10 mouse cellular contexts compared by ENCODE assay signal in the genomic region with DNA sequence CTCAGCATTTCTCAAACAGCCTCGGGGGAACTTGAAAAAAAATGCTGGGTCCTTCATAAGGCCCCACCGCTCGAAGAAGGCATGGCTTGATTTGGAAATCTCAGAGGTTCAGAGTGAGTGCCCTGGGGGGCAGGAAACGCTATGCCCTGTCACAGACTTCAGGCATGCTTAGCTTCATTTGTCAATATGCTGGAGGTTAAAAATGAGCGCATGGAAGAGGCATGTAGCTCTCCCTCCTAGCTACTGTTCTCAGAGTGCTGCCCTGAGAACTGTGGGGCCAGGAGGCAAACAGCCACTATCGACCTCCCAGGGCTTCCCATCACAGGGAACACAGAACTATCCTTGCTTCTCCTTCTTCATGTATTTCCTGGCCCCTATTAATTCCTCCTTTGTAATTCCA. TPM values are rescaled to one million over a fixed set of nuclear protein-coding genes. Genes with fewer than 3 reads are reported as not detected.
A peak's percentile ranks its signal among the peaks of the same experiment; 100 is the strongest.
DNase-seq lines count a peak whose midpoint lies in the region; ATAC-seq and TF ChIP-seq lines count a peak whose summit lies in the region.
"Had no signal": no experiment of that assay in that cellular context is flagged by ENCODE, and none has a peak within 500 bp of the region (broad histone marks: within the 10 kb centered on the region; RNA-seq: fewer than 3 reads in every experiment).

No protein-coding gene starts in this region.

- H3K4me2 ChIP-seq in neural tube, embryonic 11.5 days (ENCODE audit: low read depth): no peak overlapping the region
- peak overlapping the region; percentile 37 for H3K4me2 ChIP-seq in forebrain, embryonic 13.5 days
- H3K4me2 ChIP-seq in hindbrain, postnatal 0 days (ENCODE audit: low read depth, low read length): 0 out of 2 replicates have a peak overlapping the region, but pooled peaks have one; percentile 8

- DNase-seq in neural tube, embryonic 11.5 days (ENCODE audit: low spot score): no peak
- DNase-seq in neural tube, embryonic 10.5 days (ENCODE audit: extremely low spot score, low spot score): no peak
- no peak for DNase-seq in hindbrain, postnatal 0 days (ENCODE audit: low spot score)
- DNase-seq in naive thymus-derived CD4-positive, alpha-beta T cell, adult 2 months (ENCODE audit: low read depth): peak; percentile 30
- DNase-seq in cerebellum, adult 2 months: no peak
- DNase-seq in layer of hippocampus, adult 11-12 months (ENCODE audit: low spot score): no peak
- DNase-seq: adrenal gland, postnatal 25 days; cerebellum, postnatal 10 days; lung, adult 18-20 months had no signal

- no peak for TF ChIP-seq CTCF in hindbrain, postnatal 0 days (IDR thresholded peaks at IDR 0.05; ENCODE audit: low read depth)
- no peak for TF ChIP-seq CTCF in cerebellum, adult 2 months (IDR thresholded peaks at IDR 0.05; ENCODE audit: borderline replicate concordance, insufficient read depth, low read depth, low read length)

- H3K9ac ChIP-seq in neural tube, embryonic 11.5 days (ENCODE audit: low read length): no peak overlapping the region
- H3K9ac ChIP-seq in forebrain, embryonic 13.5 days: peak overlapping the region; percentile 30; the same call in 1 of the 2 replicates
- H3K9ac ChIP-seq in hindbrain, postnatal 0 days (replicated peaks; ENCODE audit: low read length): peak overlapping the region; percentile 3; the same call in 1 of the 2 replicates

- no peak for ATAC-seq in neural tube, embryonic 11.5 days (ENCODE audit: insufficient read depth, low FRiP score, low TSS enrichment)
- no peak for ATAC-seq in forebrain, embryonic 13.5 days
- 0 out of 2 replicates have a peak, but pooled peaks have one; percentile 3 for ATAC-seq in hindbrain, postnatal 0 days

- H3K9me3 ChIP-seq in neural tube, embryonic 11.5 days (ENCODE audit: control insufficient read depth, low read length): no peaks in the 10 kb centered on the region
- H3K9me3 ChIP-seq in forebrain, embryonic 13.5 days (replicated peaks): no peaks in the 10 kb centered on the region
- no peaks in the 10 kb centered on the region for H3K9me3 ChIP-seq in hindbrain, postnatal 0 days (ENCODE audit: low read length)

- no peaks in the 10 kb centered on the region for H3K27me3 ChIP-seq in neural tube, embryonic 11.5 days (ENCODE audit: control insufficient read depth, insufficient read depth, low read length)
- H3K27me3 ChIP-seq in forebrain, embryonic 13.5 days: no peaks in the 10 kb centered on the region
- no peaks in the 10 kb centered on the region for H3K27me3 ChIP-seq in hindbrain, postnatal 0 days (ENCODE audit: insufficient read depth, low read length)
- no peaks in the 10 kb centered on the region for H3K27me3 ChIP-seq in cerebellum, adult 2 months (ENCODE audit: control insufficient read depth, insufficient read depth, low read length)

- 0 out of 2 replicates have a peak overlapping the region, but pooled peaks have one; percentile 21 for H3K27ac ChIP-seq in neural tube, embryonic 11.5 days (ENCODE audit: low read depth, low read length)
- H3K27ac ChIP-seq in forebrain, embryonic 13.5 days: peak overlapping the region; percentile 89
- H3K27ac ChIP-seq in hindbrain, postnatal 0 days: peak overlapping the region; percentile 7; the same call in 1 of the 2 replicates
- no peak overlapping the region for H3K27ac ChIP-seq in cerebellum, adult 2 months (ENCODE audit: insufficient read depth, low read length)

- WGBS in neural tube, embryonic 11.5 days: 61% methylated on average over 6 of the region's 6 CpGs
- 23% methylated on average over 6 of the region's 6 CpGs for WGBS in forebrain, embryonic 13.5 days
- whole genome bisulfite sequencing in hindbrain, postnatal 0 days: 36% methylated on average over 6 of the region's 6 CpGs
- 57% methylated on average over 6 of the region's 6 CpGs for WGBS in cerebellum, adult 2 months

- no peak overlapping the region for H3K4me3 ChIP-seq in neural tube, embryonic 11.5 days (ENCODE audit: low read depth, low read length)
- H3K4me3 ChIP-seq in forebrain, embryonic 13.5 days: no peak overlapping the region
- no peak overlapping the region for H3K4me3 ChIP-seq in hindbrain, postnatal 0 days (ENCODE audit: low read length)
- H3K4me3 ChIP-seq in cerebellum, adult 2 months (replicated peaks; ENCODE audit: insufficient read depth, low read depth, low read length): no peak overlapping the region

- peaks cover 10% of the 10 kb centered on the region; the same call in 1 of the 2 replicates for H3K4me1 ChIP-seq in neural tube, embryonic 11.5 days (ENCODE audit: control insufficient read depth, insufficient read depth, low read length)
- peaks cover 62% of the 10 kb centered on the region for H3K4me1 ChIP-seq in forebrain, embryonic 13.5 days
- peaks cover 5% of the 10 kb centered on the region; the same call in 1 of the 2 replicates for H3K4me1 ChIP-seq in hindbrain, postnatal 0 days (ENCODE audit: insufficient read depth, low read length)
- H3K4me1 ChIP-seq in cerebellum, adult 2 months (ENCODE audit: control insufficient read depth, insufficient read depth, low read length): no peaks in the 10 kb centered on the region

- no peaks in the 10 kb centered on the region for H3K36me3 ChIP-seq in neural tube, embryonic 11.5 days (ENCODE audit: control insufficient read depth, insufficient read depth, low read length)
- no peaks in the 10 kb centered on the region for H3K36me3 ChIP-seq in forebrain, embryonic 13.5 days (ENCODE audit: poor library complexity, severe bottlenecking)
- H3K36me3 ChIP-seq in hindbrain, postnatal 0 days (ENCODE audit: insufficient read depth, low read length): no peaks in the 10 kb centered on the region

- no peak for TF ChIP-seq POLR2A in cerebellum, adult 2 months (IDR thresholded peaks at IDR 0.05; ENCODE audit: borderline replicate concordance, insufficient read depth, low read length)

RNA-seq across cellular contexts. Expression of gene Lrrc1, which starts 47.5 kb away (rescaled TPM):
- polyA plus RNA-seq in neural tube, embryonic 11.5 days (2014; fragmentation: Nextera tagmentation; extraction: Ambion mirVana): 7.2 and 7.4 TPM in 2 replicates
- polyA plus RNA-seq in forebrain, embryonic 13.5 days (2015; fragmentation: Nextera tagmentation; extraction: Ambion mirVana): 12.5 and 13.0 TPM in 2 replicates
- 19.8 and 49.7 TPM in 2 replicates for total RNA-seq in hindbrain, postnatal 0 days (2014; rRNA removed)
- 7.4 and 7.6 TPM in 2 replicates for polyA plus RNA-seq in hindbrain, postnatal 0 days (2015; fragmentation: Nextera tagmentation; extraction: Ambion mirVana)
- 28.4 and 28.8 TPM in 2 replicates for polyA plus RNA-seq in cerebellum, adult 2 months (2012; rRNA removed)
